Mouse (Mus musculus): ENCODE measurements around the gene Smok2b.
"Not testable (repeated sequence)": the region's sequence is repeated elsewhere in the genome, so short reads cannot be mapped to it uniquely, and the experiment has no call there.

Gene Smok2b

DNA sequence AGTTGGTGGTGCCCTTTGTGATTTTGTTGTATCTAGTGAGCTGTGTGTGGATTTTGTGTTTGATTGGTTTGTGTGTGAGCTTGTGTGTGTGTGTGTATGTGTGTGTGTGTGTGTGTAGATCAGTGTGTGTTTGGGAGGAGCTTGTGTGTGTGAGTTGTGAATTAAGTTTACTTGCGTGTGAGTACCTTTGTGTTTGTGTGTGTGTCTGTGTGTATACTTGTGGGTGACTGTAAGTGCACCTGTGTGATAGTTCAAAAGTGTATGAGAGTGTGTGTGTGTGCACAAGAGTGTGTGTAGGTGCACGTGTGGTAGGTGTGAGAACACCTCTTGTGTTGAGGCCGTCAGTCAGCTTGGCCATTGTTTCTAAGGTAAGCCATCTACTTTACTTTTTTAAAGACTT, 9.2 kb upstream of the Smok2b start, which contains the start of gene Smok2a:
Smok2a (plus strand) TSS at position 301 of the 400 bp plus-strand sequence.
- in situ Hi-C loops (cut with MboI; ENCODE audit: low pct_unique_long_range_greater_than_20kb in 1 of 2, low sequenced_read_pairs in 2 of 2, unreplicated experiment in 1 of 2): no loop called here

DNA sequence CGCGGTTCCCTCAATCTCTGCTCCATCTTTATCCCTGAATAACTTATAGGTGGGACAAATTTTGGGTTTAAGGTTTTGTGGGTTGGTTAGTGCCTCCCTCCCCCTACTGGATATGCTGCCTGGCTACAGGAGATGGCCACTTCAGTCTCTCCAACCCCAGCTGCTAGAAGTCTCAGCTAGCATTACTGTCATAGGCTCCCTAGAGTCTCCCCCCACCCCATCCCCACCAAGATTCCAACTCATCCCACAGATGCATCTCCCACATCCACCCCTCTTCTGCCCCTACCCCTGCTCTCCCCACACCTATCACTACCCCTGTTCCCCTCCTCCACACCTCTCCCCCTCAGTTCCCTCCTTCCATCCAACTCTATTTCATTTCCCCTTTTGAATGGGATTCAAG, 8.1 kb upstream of the Smok2b start:
- in situ Hi-C loops (cut with MboI; ENCODE audit: low pct_unique_long_range_greater_than_20kb in 1 of 2, low sequenced_read_pairs in 2 of 2, unreplicated experiment in 1 of 2): not testable (repeated sequence)

DNA sequence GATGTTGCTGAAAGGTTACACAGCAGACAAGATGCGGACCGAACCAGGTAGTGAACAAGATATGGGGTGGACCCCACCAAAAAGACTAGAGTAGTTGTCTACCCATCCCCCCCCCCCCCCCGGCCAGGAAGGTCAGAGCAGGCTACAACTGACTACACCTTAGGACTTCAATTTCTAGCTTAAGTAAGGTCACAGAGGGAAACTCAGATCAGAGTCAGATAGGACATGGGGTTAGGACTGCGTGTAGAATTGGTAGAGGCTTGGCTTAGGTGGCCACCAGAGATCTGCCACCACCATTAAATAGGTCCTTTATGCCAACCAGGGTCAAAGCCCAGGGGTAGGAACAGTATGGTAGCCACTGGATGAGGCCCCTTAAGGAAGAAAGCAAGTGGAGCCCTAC, 9.4 kb downstream of the Smok2b start:
- in situ Hi-C loops (cut with MboI; ENCODE audit: low pct_unique_long_range_greater_than_20kb in 1 of 2, low sequenced_read_pairs in 2 of 2, unreplicated experiment in 1 of 2): not testable (repeated sequence)

DNA sequence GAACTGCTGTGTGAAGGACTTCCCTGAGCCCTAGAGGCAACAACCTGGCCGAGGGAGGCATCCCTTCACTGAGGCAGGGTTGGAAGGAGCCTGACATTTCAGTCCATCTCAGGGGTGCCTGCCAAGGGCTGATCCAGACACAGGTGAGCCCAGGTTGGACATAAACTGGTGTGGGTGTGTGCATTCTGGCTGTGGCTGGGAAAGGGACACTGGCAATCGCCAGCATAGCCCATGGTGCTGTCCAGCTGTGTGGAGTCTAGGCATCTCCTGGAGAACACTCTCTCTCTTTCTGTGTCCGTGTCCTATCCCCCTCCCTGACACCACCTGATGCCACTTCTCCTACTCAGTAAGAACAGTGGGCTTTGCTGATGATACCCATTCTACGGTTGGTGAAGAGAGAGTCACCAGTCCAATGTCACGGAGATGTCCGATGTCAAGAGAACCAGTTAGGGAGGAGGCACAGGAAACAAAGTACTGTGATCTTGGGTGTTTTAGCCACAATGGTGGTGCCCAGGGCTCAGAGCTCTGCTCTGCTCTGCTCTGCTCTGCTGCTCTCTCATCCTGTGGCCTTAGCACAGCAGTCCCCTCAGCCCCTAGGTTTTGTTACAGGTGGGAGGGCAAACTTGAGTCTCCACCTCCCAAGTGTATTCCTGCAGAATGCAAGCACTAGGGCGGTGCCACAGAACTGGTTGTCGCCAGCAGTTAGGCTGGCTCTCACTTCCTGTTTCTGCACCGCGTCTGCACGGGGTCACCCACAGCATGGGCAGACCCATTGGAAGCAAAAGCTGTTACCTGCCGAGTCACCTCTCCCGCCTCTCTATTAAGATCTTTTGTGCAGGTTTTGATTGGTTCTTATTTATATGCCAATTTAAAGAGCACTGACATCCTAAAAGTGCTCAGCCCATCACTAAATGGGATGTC, 11.0 kb downstream of the Smok2b start:
- in situ Hi-C loops (cut with MboI; ENCODE audit: low pct_unique_long_range_greater_than_20kb in 1 of 2, low sequenced_read_pairs in 2 of 2, unreplicated experiment in 1 of 2): not testable (repeated sequence)

DNA sequence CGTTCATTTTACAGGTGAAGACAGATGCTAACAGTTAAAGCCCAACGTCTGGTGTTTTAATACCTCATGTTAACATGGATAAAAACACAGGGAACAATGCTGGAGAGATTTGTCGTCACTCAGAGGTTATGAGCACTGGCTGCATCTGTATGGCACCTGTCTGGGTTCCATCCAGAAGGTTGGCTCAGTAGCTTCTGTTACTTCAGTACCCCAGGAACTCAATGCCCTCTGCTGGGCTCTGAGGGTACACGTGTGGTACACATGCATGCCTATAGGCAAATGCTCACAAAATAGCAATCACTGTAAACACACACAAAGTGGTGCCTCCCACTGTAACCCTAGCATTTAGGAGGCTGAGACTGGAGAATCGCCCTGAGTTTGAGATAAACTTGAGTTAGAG, 24.7 kb downstream of the Smok2b start:
- in situ Hi-C loops (cut with MboI; ENCODE audit: low pct_unique_long_range_greater_than_20kb in 1 of 2, low sequenced_read_pairs in 2 of 2, unreplicated experiment in 1 of 2): not testable (repeated sequence)

Measured in mouse embryonic stem cell (cell line).